Mouse (Mus musculus) liver, postnatal 0 days (tissue): ENCODE results near the gene Gripap1.

Experiments
- CTCF ChIP-seq: sonication (generic); IDR thresholded peaks from 2 replicates; pipeline ENCODE4 v1.5.1; 2016; ENCODE audit warnings: antibody characterized with exemption, low read depth
- EP300 ChIP-seq: IDR thresholded peaks from 2 replicates; pipeline ENCODE4 v1.6.1; 2016; ENCODE audit warnings: antibody characterized with exemption, low read depth, mild to moderate bottlenecking

- TF ChIP-seq CTCF, result no peak
- no peak for TF ChIP-seq EP300
These were observed 69.7 kb downstream of the Gripap1 start for GRCm38 (mm10) chrX:7859191-7859753.
